Mouse (Mus musculus) MEL (cell line): ENCODE measurements around the gene Mtln. TPM values are rescaled to one million over a fixed set of nuclear protein-coding genes. Genes with fewer than 3 reads are reported as not detected.

Source experiments
- DNase-seq: peaks from one replicate; pipeline ENCODE4 v3.0.0; 2011; ENCODE audit warnings: low read depth, low spot score
- H3K27ac ChIP-seq: 2 replicates; pipeline ENCODE4 v1.5.1; 2012; ENCODE audit warnings: low read depth, mild to moderate bottlenecking, control low read depth, low read length, moderate library complexity; ENCODE audit not compliant: control insufficient read depth
- H3K27me3 ChIP-seq, 2 experiments: fragments of 150-350 bp in 1 of 2; sonication (generic) in 1 of 2; 2 replicates each; pipeline ENCODE4 v1.6.1; 2012; ENCODE audit warnings: low read length in 2 of 2, mild to moderate bottlenecking in 2 of 2, improper control_type of control experiment in 1 of 2, moderate library complexity in 1 of 2; ENCODE audit not compliant: insufficient read depth in 2 of 2, control insufficient read depth in 1 of 2
- H3K36me3 ChIP-seq, 2 experiments: 2 replicates each; pipeline ENCODE4 v1.6.1; 2012 to 2014; ENCODE audit warnings: low read length in 2 of 2, improper control_type of control experiment in 1 of 2, inconsistent platforms in 1 of 2, mild to moderate bottlenecking in 1 of 2; ENCODE audit not compliant: insufficient read depth in 2 of 2, control insufficient read depth in 1 of 2
- H3K4me1 ChIP-seq, 2 experiments: fragments of 150-350 bp in 1 of 2; sonication (generic) in 1 of 2; 2 replicates each; pipeline ENCODE4 v1.6.1; 2012; ENCODE audit warnings: low read length in 2 of 2, improper control_type of control experiment in 1 of 2, mild to moderate bottlenecking in 1 of 2; ENCODE audit not compliant: insufficient read depth in 2 of 2, control insufficient read depth in 1 of 2
- H3K4me3 ChIP-seq, 2 experiments: fragments of 150-350 bp in 1 of 2; sonication (generic) in 1 of 2; 2 replicates each; pipeline ENCODE4 v1.5.1; 2012; ENCODE audit warnings: low read depth in 2 of 2, low read length in 2 of 2, mild to moderate bottlenecking in 2 of 2, moderate library complexity in 2 of 2, control low read depth in 1 of 2, improper control_type of control experiment in 1 of 2; ENCODE audit not compliant: control insufficient read depth in 1 of 2, insufficient read depth in 1 of 2
- H3K79me2 ChIP-seq: 2 replicates; pipeline ENCODE4 v1.6.1; 2012; ENCODE audit warnings: mild to moderate bottlenecking, low read length, moderate library complexity; ENCODE audit not compliant: control insufficient read depth, poor library complexity, insufficient read depth
- H3K9ac ChIP-seq: 2 replicates; pipeline ENCODE4 v1.6.1; 2012; ENCODE audit warnings: low read depth, mild to moderate bottlenecking, control low read depth, low read length, moderate library complexity; ENCODE audit not compliant: control insufficient read depth, poor library complexity, severe bottlenecking
- H3K9me3 ChIP-seq: fragments of 150-350 bp; sonication (generic); replicated peaks from 2 replicates; pipeline ENCODE4 v1.6.1; 2012; ENCODE audit warnings: mild to moderate bottlenecking, low read length, improper control_type of control experiment, moderate library complexity; ENCODE audit not compliant: insufficient read depth
- CTCF ChIP-seq, 3 experiments: IDR thresholded peaks in 2 of 3; conservative IDR thresholded peaks in 1 of 3; 2 replicates each; pipeline ENCODE4 v1.5.1; 2011 to 2012; ENCODE audit warnings: low read length in 3 of 3, low read depth in 2 of 3, mild to moderate bottlenecking in 2 of 3, improper control_type of control experiment in 1 of 3, inconsistent platforms in 1 of 3, mixed read lengths in 1 of 3, moderate library complexity in 1 of 3; ENCODE audit not compliant: control insufficient read depth in 1 of 3, insufficient read depth in 1 of 3, poor library complexity in 1 of 3, severe bottlenecking in 1 of 3
- E2F4 ChIP-seq: IDR thresholded peaks from 2 replicates; pipeline ENCODE4 v1.6.1; 2011; ENCODE audit warnings: low read depth, low read length, improper control_type of control experiment, borderline replicate concordance
- EP300 ChIP-seq, 2 experiments: IDR thresholded peaks; 2 replicates each; pipeline ENCODE4 v1.6.1; 2011; ENCODE audit warnings: improper control_type of control experiment in 2 of 2, low read length in 2 of 2, low read depth in 1 of 2, mild to moderate bottlenecking in 1 of 2
- ETS1 ChIP-seq: IDR thresholded peaks from 2 replicates; pipeline ENCODE4 v1.6.1; 2012; ENCODE audit warnings: low read depth, mild to moderate bottlenecking, inconsistent platforms, low read length, improper control_type of control experiment, moderate library complexity
- KAT2A ChIP-seq: conservative IDR thresholded peaks from 2 replicates; pipeline ENCODE4 v1.6.1; 2012; ENCODE audit warnings: low read depth, low read length, improper control_type of control experiment, inconsistent platforms
- MAFK ChIP-seq: IDR thresholded peaks from 2 replicates; pipeline ENCODE4 v1.6.1; 2011; ENCODE audit warnings: low read depth, mild to moderate bottlenecking, low read length, improper control_type of control experiment, borderline replicate concordance
- MAX ChIP-seq: IDR thresholded peaks from 2 replicates; pipeline ENCODE4 v1.6.1; 2011; ENCODE audit warnings: low read length, improper control_type of control experiment
- MAZ ChIP-seq: IDR thresholded peaks from 2 replicates; pipeline ENCODE4 v1.6.1; 2012; ENCODE audit warnings: low read depth, mild to moderate bottlenecking, inconsistent platforms, low read length, improper control_type of control experiment
- MEF2A ChIP-seq: IDR thresholded peaks from 2 replicates; pipeline ENCODE4 v1.6.1; 2014; ENCODE audit warnings: low read depth, mild to moderate bottlenecking, inconsistent platforms, low read length, improper control_type of control experiment; ENCODE audit not compliant: poor library complexity, insufficient replicate concordance, severe bottlenecking; ENCODE audit errors: extremely low read depth
- MXI1 ChIP-seq: IDR thresholded peaks from 2 replicates; pipeline ENCODE4 v1.6.1; 2011; ENCODE audit warnings: mild to moderate bottlenecking, low read depth, low read length, improper control_type of control experiment
- POLR2AphosphoS2 ChIP-seq: IDR thresholded peaks from 2 replicates; pipeline ENCODE4 v1.6.1; 2011; ENCODE audit warnings: low read length, improper control_type of control experiment
- RCOR1 ChIP-seq: IDR thresholded peaks from 2 replicates; pipeline ENCODE4 v1.6.1; 2012; ENCODE audit warnings: low read depth, mild to moderate bottlenecking, inconsistent platforms, low read length, improper control_type of control experiment
- TAL1 ChIP-seq: IDR thresholded peaks from 2 replicates; pipeline ENCODE4 v1.6.1; 2012; ENCODE audit warnings: mild to moderate bottlenecking, inconsistent platforms, low read length, moderate library complexity, mixed read lengths
- TBP ChIP-seq: IDR thresholded peaks from 2 replicates; pipeline ENCODE4 v1.8.0; 2011; ENCODE audit warnings: low read depth, low read length, improper control_type of control experiment
- TCF12 ChIP-seq: IDR thresholded peaks from 2 replicates; pipeline ENCODE4 v1.6.1; 2014; ENCODE audit warnings: low read depth, mild to moderate bottlenecking, inconsistent platforms, low read length, improper control_type of control experiment, moderate library complexity
- USF2 ChIP-seq, 2 experiments: IDR thresholded peaks; 2 replicates each; pipeline ENCODE4 v1.6.1; 2011 to 2012; ENCODE audit warnings: improper control_type of control experiment in 2 of 2, low read length in 2 of 2, borderline replicate concordance in 1 of 2, inconsistent platforms in 1 of 2, low read depth in 1 of 2, mild to moderate bottlenecking in 1 of 2; ENCODE audit not compliant: insufficient read depth in 1 of 2
- ZC3H11A ChIP-seq: IDR thresholded peaks from 2 replicates; pipeline ENCODE4 v1.6.1; 2012; ENCODE audit warnings: low read depth, mild to moderate bottlenecking, inconsistent platforms, low read length, improper control_type of control experiment
- ZMIZ1 ChIP-seq: IDR thresholded peaks from 2 replicates; pipeline ENCODE4 v1.6.1; 2012; ENCODE audit warnings: low read depth, mild to moderate bottlenecking, inconsistent platforms, low read length, improper control_type of control experiment, moderate library complexity
- ZNF384 ChIP-seq: IDR thresholded peaks from 2 replicates; pipeline ENCODE4 v1.6.1; 2012; ENCODE audit warnings: low read depth, mild to moderate bottlenecking, inconsistent platforms, low read length, improper control_type of control experiment
- polyA plus RNA-seq, 2 experiments: library from polyadenylated mRNA; stranded (reverse) in 1 of 2; unstranded in 1 of 2; fragments of >175 nt in 1 of 2; fragments of >200 nt in 1 of 2; gene quantifications; 2 replicates each; pipeline versions ENCODE4 v1.2.1 to v1.2.4; 2012; ENCODE audit warnings: low replicate concordance in 2 of 2, low read depth in 1 of 2; ENCODE audit not compliant: insufficient read length in 2 of 2, insufficient read depth in 1 of 2, missing spikeins in 1 of 2
- total RNA-seq: library from RNA; depleted of rRNA; stranded (reverse); fragments of 300-350 nt; gene quantifications from 2 replicates; pipeline ENCODE4 v1.2.3, GENCODE M21; 2012

Mtln gene
- total and polyA plus RNA-seq, 3 experiments = 29.8 to 44.2 TPM; not detected in 1

DNA sequence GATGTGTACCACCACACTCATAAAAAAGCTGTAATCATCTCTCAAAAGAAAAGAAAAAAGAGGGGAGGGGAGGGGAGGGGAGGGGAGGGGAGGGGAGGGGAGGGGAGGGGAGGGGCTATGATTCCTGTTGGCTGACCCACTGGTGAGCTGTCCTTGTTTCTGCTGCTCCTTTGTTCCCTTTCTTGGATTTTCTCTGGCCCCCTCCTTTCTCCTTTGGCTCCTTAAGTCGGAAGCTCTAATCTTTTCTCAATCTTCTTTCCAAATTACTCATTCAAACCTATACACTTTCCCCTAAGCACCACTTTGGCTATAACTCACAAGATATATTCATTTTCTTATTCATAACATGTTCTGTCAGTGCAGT lies 17.7 kb downstream of the Mtln start:
- DNase-seq = no peak
- TF ChIP-seq ZNF384 (no peak), ZMIZ1 (no peak), ETS1 (no peak), MAZ (no peak), MXI1 (no peak), MAFK (no peak)
- Histone ChIP-seq H3K9me3 (no peaks in the 10 kb centered on the region), H3K27ac (no peak overlapping the region), H3K79me2 (no peaks in the 10 kb centered on the region), H3K9ac (no peak overlapping the region), H3K36me3 (peaks cover 0 to 2% of the 10 kb centered on the region in 2 experiments; a peak in 1 of 4 replicates), H3K4me3 (no peak overlapping the region), H3K4me1 (no peaks in the 10 kb centered on the region), H3K27me3 (no peaks in the 10 kb centered on the region)

DNA sequence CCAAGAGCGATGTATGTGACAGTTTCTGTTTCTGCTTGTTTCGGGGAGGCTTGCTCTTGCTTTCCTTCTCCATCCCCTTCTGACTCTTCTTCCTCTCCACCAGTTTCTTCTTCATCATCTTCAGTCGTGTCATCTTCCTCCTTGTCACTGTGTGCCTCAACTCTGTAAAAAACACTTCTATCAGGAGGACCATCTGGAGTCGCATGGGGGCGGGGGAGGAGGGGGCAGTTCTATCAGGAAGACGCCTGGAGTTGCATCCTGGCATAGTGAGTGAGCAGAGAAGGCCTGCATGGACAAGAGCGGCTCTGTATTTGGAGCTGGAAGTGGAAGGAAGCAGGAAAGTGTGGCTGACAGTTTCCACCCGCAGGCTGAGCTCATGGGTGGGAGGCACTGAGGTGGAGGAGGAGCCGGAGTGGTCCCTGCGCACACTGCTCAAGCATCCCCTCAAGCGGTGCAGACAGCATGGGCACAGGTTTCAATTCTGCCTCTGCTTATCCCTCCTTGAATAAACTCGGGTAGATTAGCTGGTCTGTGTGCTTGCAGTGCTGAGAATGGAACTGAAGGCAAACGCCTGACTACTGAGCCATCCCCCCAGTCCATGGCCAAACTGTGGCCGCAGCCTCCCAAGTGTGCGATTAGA lies 18.2 kb downstream of the Mtln start:
- DNase-seq = no peak
- H3K27me3 ChIP-seq = no peaks in the 10 kb centered on the region
- H3K36me3 ChIP-seq = peaks cover 0 to 2% of the 10 kb centered on the region in 2 experiments; a peak in 1 of 4 replicates
- no peak overlapping the region for H3K27ac ChIP-seq
- H3K9ac ChIP-seq = no peak overlapping the region
- no peak overlapping the region for H3K4me3 ChIP-seq
- no peaks in the 10 kb centered on the region for H3K79me2 ChIP-seq
- H3K4me1 ChIP-seq = no peaks in the 10 kb centered on the region
- no peak for TF ChIP-seq TCF12
- no peak for TF ChIP-seq CTCF (IDR thresholded peaks at IDR 0.05 in 2 of 3, conservative IDR thresholded peaks at IDR 0.05 in 1 of 3; ENCODE audit: control insufficient read depth in 1 of 3, insufficient read depth in 1 of 3, low read depth in 2 of 3, low read length in 3 of 3, poor library complexity in 1 of 3, severe bottlenecking in 1 of 3)
- TF ChIP-seq MEF2A = no peak
- TF ChIP-seq RCOR1 = no peak
- no peak for TF ChIP-seq TAL1
- no peak for TF ChIP-seq KAT2A
- no peak for TF ChIP-seq ZC3H11A
- TF ChIP-seq E2F4 = no peak
- no peaks in the 10 kb centered on the region for H3K9me3 ChIP-seq

DNA sequence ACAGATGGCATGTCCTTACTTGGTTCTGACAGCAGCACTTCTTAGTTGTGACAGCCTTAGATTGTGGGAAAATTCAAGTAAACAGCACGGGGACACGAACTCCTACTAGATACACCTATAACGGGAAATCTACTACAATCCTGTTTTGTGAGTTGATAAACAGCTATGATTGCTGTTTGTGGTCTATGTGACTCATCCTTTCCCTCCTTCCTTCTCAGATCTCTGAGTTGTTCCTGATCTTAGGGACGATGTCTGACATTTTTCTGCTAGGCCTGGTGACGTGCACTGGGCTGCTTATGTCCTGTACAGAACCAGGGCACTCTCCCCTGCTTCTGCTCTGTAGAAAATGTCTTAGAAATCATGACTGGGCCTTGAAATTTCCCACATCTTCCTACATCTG lies 30.7 kb downstream of the Mtln start:
- DNase-seq = peak; percentile 12
- Histone ChIP-seq H3K9me3 (no peaks in the 10 kb centered on the region), H3K9ac (no peak overlapping the region), H3K4me3 (no peak overlapping the region), H3K36me3 (peaks cover 0 to 23% of the 10 kb centered on the region in 2 experiments; a peak in 2 of 4 replicates), H3K4me1 (peaks cover 13 to 23% of the 10 kb centered on the region in 2 experiments), H3K27ac (no peak overlapping the region), H3K27me3 (no peaks in the 10 kb centered on the region), H3K79me2 (no peaks in the 10 kb centered on the region)
- TF ChIP-seq TBP = no peak
- TF ChIP-seq USF2 (IDR thresholded peaks at IDR 0.05; ENCODE audit: borderline replicate concordance in 1 of 2, insufficient read depth in 1 of 2, low read depth in 1 of 2, low read length in 2 of 2) = no peak
- TF ChIP-seq MAX = no peak
- no peak for TF ChIP-seq POLR2AphosphoS2
- peak; percentile 66; the same call in 1 of the 2 replicates for TF ChIP-seq RCOR1
- TF ChIP-seq EP300 (IDR thresholded peaks at IDR 0.05; ENCODE audit: low read depth in 1 of 2, low read length in 2 of 2) = peak in 1 of 2 experiments; percentile 28; a peak in 1 of 4 replicates
